Mouse (Mus musculus): Measurements from ENCODE around the gene Ttll4.

The Ttll4 gene

GRCm38 (mm10) chr1:74712461-74713098 lies 51.0 kb downstream of the Ttll4 start:
- no peak for DNase-seq (ENCODE audit: low spot score)

- DNase-seq (ENCODE audit: low spot score) = peak; percentile 61
These were observed 51.7 kb downstream of the Ttll4 start, which contains the start of gene Cyp27a1 for GRCm38 (mm10) chr1:74713099-74713858. Gene Cyp27a1 (plus strand): TSS chr1:74713574.

DNA sequence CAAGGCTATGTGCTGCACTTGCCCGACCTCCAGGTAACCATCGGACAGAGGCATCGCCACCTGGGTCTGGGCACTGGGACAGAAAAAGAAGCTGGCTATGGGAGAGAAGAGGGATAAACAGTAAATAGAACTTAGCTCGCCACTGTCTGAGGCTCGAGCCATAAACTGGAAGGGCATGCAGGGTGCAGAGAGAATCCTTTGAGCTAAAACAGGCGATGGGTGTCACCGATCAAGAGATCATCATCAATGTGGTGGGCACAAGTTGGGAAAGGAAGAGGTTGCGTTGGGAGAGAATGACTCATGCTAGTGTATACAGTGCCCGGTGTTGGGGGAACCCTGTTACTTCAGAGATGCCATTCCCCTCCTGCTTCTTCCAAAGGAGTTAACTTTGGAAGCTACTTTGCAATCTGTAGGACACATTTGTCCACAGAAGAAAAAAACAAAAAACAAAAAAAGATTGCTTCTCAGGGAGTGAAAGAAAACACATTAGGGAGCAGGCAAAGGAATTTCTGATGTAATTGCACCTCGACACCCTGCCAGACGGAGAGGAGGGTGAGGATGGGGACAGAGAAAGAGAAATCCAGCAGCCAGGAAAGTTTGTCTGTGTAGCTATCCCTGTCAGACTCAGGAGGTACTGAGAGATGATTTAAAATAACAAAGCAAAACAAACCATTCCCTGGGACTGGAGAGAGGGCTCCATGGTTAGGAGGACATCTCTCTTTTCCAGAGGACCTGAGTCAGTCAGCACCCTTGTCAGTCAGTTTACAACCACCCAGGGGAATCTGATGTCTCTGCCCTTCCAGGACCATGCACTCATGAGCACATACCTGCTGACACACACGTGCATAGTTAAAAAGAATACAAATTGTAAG lies 52.5 kb downstream of the Ttll4 start:
- no peak for DNase-seq (ENCODE audit: low spot score)

- no peak for DNase-seq (ENCODE audit: low spot score)
These were observed 53.4 kb downstream of the Ttll4 start for GRCm38 (mm10) chr1:74714967-74715366.

GRCm38 (mm10) chr1:74715468-74715867 lies 53.9 kb downstream of the Ttll4 start:
- no peak for DNase-seq (ENCODE audit: low spot score)

DNA sequence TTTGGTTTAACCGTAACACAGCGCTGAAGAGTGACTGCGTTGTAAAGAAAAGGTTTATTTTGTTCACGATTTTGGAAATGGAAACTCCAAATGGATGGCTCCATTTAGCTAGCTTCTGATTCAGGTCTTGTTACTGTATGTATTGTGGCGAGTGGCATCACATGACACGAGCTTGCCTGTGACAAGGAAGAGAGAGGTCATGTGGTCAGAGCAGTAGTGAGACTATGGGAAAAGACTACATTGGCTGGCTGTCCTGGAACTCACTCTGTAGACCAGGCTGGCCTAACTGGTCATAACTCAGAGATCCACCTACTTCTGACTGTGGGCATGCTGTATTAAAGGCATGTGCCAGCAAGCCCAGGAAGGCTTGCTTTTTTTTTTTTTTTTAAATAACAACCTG lies 54.3 kb downstream of the Ttll4 start:
- no peak for DNase-seq (ENCODE audit: low spot score)

- DNase-seq (ENCODE audit: low spot score) = no peak
These were observed 56.6 kb downstream of the Ttll4 start for GRCm38 (mm10) chr1:74718113-74718512.

- DNase-seq (ENCODE audit: low spot score) = no peak
These were observed 57.7 kb downstream of the Ttll4 start for GRCm38 (mm10) chr1:74719281-74719680.

GRCm38 (mm10) chr1:74721657-74722056 lies 60.1 kb downstream of the Ttll4 start:
- DNase-seq (ENCODE audit: low spot score) = no peak

- no peak for DNase-seq (ENCODE audit: low spot score)
These were observed 62.2 kb downstream of the Ttll4 start for GRCm38 (mm10) chr1:74723748-74724147.

- no peak for DNase-seq (ENCODE audit: low spot score)
These were observed 64.6 kb downstream of the Ttll4 start for GRCm38 (mm10) chr1:74726114-74726513.

GRCm38 (mm10) chr1:74726674-74727073 lies 65.1 kb downstream of the Ttll4 start:
- no peak for DNase-seq (ENCODE audit: low spot score)

GRCm38 (mm10) chr1:74728446-74728845 lies 66.9 kb downstream of the Ttll4 start:
- no peak for DNase-seq (ENCODE audit: low spot score)

DNA sequence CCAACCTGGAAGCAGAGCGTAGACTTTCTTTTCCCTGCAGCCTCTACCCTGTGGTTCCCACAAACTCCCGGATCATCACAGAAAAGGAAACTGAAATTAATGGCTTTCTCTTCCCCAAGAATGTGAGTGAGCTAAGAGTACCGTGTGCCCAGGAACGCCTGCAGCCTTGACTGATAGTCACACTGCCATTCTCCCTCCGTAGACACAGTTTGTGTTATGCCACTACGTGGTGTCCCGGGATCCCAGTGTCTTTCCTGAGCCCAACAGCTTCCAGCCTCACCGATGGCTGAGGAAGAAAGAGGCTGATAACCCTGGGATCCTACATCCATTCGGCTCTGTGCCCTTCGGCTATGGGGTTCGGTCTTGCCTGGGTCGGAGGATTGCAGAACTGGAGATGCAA lies 75.4 kb downstream of the Ttll4 start:
- DNase-seq (ENCODE audit: low spot score) = no peak

DNA sequence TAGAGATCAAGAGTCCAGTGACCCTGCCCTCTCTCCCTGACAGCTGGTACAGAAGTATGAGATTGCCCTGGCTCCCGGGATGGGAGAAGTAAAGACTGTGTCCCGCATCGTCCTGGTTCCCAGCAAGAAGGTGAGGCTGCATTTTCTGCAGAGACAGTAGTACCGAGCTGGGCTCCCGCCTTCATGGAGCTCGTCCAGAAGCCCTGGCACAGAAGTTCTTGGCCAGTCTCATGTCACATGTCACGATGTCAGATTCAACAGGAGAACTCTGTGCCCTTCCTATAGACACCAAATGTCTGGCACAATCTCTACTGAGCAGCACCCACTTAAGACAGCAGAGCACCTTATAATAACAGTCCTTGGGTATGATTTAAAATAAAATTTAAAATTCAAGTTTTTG lies 76.0 kb downstream of the Ttll4 start:
- no peak for DNase-seq (ENCODE audit: low spot score)

- no peak for DNase-seq (ENCODE audit: low spot score)
These were observed 79.3 kb downstream of the Ttll4 start for GRCm38 (mm10) chr1:74740846-74741245.

DNA sequence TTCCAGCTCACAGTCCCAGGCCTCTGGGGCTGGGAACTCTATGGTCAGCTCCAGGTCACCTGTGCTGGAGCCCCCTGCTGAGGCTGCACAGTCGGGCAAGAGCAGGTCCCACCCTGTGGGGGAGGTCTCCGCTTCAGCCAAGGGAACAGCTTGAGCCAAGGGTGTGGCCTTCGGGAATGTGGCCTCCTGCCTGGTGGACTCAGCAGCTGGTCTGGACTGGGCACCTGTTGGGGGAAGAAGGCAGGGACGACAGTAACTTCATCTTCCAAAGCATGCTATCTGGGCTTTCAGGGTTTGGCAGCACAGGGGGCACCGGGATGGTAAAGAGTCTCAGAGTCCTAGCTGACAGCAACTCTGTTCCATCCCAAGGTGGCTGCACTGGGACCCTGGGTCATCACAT lies 85.8 kb downstream of the Ttll4 start:
- DNase-seq (ENCODE audit: low spot score) = no peak

- peak; percentile 68 for DNase-seq (ENCODE audit: low spot score)
These were observed 87.2 kb downstream of the Ttll4 start, which contains the start of gene Prkag3 for GRCm38 (mm10) chr1:74748643-74749271. Gene Prkag3 (minus strand): TSS chr1:74749221.

DNA sequence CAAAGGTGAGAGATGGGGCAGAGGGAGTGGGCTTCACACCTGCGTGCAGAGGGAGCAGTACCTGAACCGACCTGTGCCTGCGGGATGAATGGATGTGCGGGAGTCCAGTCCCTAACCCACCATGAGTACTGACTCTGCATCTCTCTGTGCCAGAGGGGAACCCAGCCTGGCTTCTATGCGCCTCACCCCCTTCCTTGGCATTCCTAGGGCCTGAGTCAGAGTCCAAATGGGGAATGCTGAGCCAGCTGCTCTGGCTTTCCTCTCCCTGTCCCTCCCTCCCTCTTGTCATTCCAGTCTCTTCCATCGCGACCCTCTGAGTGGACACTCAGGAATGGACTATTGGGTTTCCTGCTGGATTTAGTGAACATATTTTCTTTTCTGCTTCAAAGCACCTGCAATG lies 87.8 kb downstream of the Ttll4 start:
- DNase-seq (ENCODE audit: low spot score) = peak; percentile 25

DNA sequence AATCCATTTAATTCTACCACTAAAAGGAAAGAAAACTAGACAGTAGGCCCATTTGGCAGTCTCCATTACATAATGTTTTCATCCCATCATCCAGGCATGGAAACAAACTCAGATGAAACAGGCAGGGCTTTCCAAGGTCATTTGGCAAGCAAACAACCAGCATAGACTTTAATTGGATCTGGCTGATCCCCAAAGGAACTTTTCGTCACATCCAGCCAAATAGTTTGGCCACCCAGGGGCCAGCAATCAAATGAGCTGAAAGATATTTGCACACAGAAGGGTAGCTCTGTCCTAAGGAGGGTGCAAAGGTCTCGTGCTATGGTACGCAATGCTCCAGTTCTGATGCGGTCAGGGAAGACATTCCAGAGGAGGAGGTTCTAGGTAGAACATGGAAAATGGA lies 89.1 kb downstream of the Ttll4 start:
- DNase-seq (ENCODE audit: low spot score) = no peak

GRCm38 (mm10) chr1:74752150-74752549 lies 90.6 kb downstream of the Ttll4 start:
- no peak for DNase-seq (ENCODE audit: low spot score)

DNA sequence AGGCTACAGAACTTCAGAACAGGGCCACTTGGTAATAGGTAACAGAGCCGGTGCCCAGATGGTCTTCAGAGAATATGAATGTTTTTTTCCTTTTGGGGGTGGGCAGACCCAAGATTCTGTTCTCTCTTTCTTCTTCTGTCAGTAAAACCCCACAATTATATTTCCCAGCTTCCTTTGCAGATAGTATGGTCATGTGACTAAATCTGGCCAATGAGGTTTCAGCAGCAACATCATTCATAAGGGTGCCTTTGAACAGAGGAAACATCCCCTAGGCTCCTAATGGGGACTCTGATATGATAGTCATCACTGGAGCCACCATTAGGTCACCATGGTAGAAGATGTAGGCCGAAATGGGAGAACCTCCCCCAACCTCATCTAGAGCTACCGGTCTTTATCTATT lies 91.3 kb downstream of the Ttll4 start:
- no peak for DNase-seq (ENCODE audit: low spot score)
